Mouse (Mus musculus) E14TG2a.4 (cell line): ENCODE results near the gene Rgmb.

Experiments
- H3K27me3 ChIP-seq: 2 replicates; pipeline ENCODE4 v1.6.1; 2014; ENCODE audit warnings: low read length, control low read depth; ENCODE audit not compliant: insufficient read depth
- H3K36me3 ChIP-seq: 2 replicates; pipeline ENCODE4 v1.6.1; 2014; ENCODE audit warnings: low read length, control low read depth; ENCODE audit not compliant: insufficient read depth
- H3K4me1 ChIP-seq: replicated peaks from 2 replicates; pipeline ENCODE4 v1.6.1; 2014; ENCODE audit warnings: low read depth, low read length, control low read depth
- H3K4me3 ChIP-seq: replicated peaks from 2 replicates; pipeline ENCODE4 v1.5.1; 2014; ENCODE audit warnings: mild to moderate bottlenecking, low read length
- H3K9me3 ChIP-seq: 2 replicates; pipeline ENCODE4 v1.6.1; 2014; ENCODE audit warnings: low read length, control low read depth
- CTCF ChIP-seq: conservative IDR thresholded peaks from 2 replicates; pipeline ENCODE4 v1.5.1; 2014; ENCODE audit warnings: low read length
- NANOG ChIP-seq: IDR thresholded peaks from 2 replicates; pipeline ENCODE4 v1.6.1; 2014; ENCODE audit warnings: borderline replicate concordance, low read length, mixed read lengths
- POU5F1 ChIP-seq: IDR thresholded peaks from 2 replicates; pipeline ENCODE4 v1.6.1; 2014; ENCODE audit warnings: low read length, borderline replicate concordance

Gene Rgmb

GRCm38 (mm10) chr17:15773956-15774355 is 56.9 kb downstream of the Rgmb start:
- H3K36me3 ChIP-seq, result peaks cover 27% of the 10 kb centered on the region
- H3K9me3 ChIP-seq, result no peaks in the 10 kb centered on the region
- H3K4me1 ChIP-seq, result peaks cover 5% of the 10 kb centered on the region
- no peaks in the 10 kb centered on the region for H3K27me3 ChIP-seq
- TF ChIP-seq NANOG (no peak), POU5F1 (no peak), CTCF (no peak)
- H3K4me3 ChIP-seq, result no peak overlapping the region

- H3K36me3 ChIP-seq, result peaks cover 70% of the 10 kb centered on the region
- H3K4me1 ChIP-seq, result no peaks in the 10 kb centered on the region
- no peaks in the 10 kb centered on the region for H3K9me3 ChIP-seq
- H3K27me3 ChIP-seq, result no peaks in the 10 kb centered on the region
- no peak overlapping the region for H3K4me3 ChIP-seq
- TF ChIP-seq POU5F1 (no peak), NANOG (no peak), CTCF (no peak)
Measured at GRCm38 (mm10) chr17:15769081-15769724, 61.6 kb downstream of the Rgmb start.

- Histone ChIP-seq H3K4me1 (no peaks in the 10 kb centered on the region), H3K4me3 (no peak overlapping the region), H3K36me3 (peaks cover 83% of the 10 kb centered on the region), H3K9me3 (no peaks in the 10 kb centered on the region), H3K27me3 (no peaks in the 10 kb centered on the region)
- no peak for TF ChIP-seq NANOG
- no peak for TF ChIP-seq POU5F1
- TF ChIP-seq CTCF, result no peak
Measured at GRCm38 (mm10) chr17:15761191-15761590, 69.6 kb downstream of the Rgmb start.
